Mouse (Mus musculus) colon, adult 2 months (tissue): Measurements from ENCODE around the gene Olfr1216. TPM values are rescaled to one million over a fixed set of nuclear protein-coding genes. Genes with fewer than 3 reads are reported as not detected.

Experiments
- polyA plus RNA-seq: library from polyadenylated mRNA; depleted of rRNA; stranded (reverse); fragments of >200 nt; gene quantifications from 2 replicates; pipeline ENCODE4 v1.2.3, GENCODE M21; 2012; rRNA removed

Olfr1216 gene
- not detected in 2 replicates for polyA plus RNA-seq

GRCm38 (mm10) chr2:89018240-89018639 is at the start of gene Olfr1216:
TSS of gene Olfr1216 (minus strand) at chr2:89018340.

GRCm38 (mm10) chr2:89061087-89061486 is 42.9 kb upstream of the Olfr1216 start, which contains the start of gene Olfr1218:
TSS of gene Olfr1218 (minus strand) at chr2:89061187.

GRCm38 (mm10) chr2:89031965-89032364 is 13.8 kb upstream of the Olfr1216 start, which contains the start of gene Olfr1217:
TSS of gene Olfr1217 (minus strand) at chr2:89032065.

GRCm38 (mm10) chr2:89006873-89007272 is 11.3 kb downstream of the Olfr1216 start, which contains the start of gene Olfr1215:
TSS of gene Olfr1215 (minus strand) at chr2:89006973.

GRCm38 (mm10) chr2:88992553-88992952 is 25.6 kb downstream of the Olfr1216 start, which contains the start of gene Olfr1214:
TSS of gene Olfr1214 (minus strand) at chr2:88992653.

GRCm38 (mm10) chr2:88980181-88980580 is 38.0 kb downstream of the Olfr1216 start, which contains the start of gene Gm13762:
TSS of gene Gm13762 (minus strand) at chr2:88980281.

Other genes with a start within 250 kb of the Olfr1216 start
- gene Olfr1200, start 247.9 kb downstream of the Olfr1216 start, polyA plus RNA-seq, result not detected in 2 replicates
- gene Olfr1201, start 225.3 kb downstream of the Olfr1216 start, polyA plus RNA-seq, result not detected in 2 replicates
- gene Olfr1202, start 203.8 kb downstream of the Olfr1216 start, polyA plus RNA-seq, result not detected in 2 replicates
- not detected in 2 replicates for gene Olfr1205, start 188.6 kb downstream of the Olfr1216 start, polyA plus RNA-seq
- not detected in 2 replicates for gene Olfr1204, start 169.0 kb downstream of the Olfr1216 start, polyA plus RNA-seq
- gene Olfr1206, start 155.1 kb downstream of the Olfr1216 start, polyA plus RNA-seq, result not detected in 2 replicates
- not detected in 2 replicates for gene Olfr1208, start 116.0 kb downstream of the Olfr1216 start, polyA plus RNA-seq
- gene Olfr1209, start 103.2 kb downstream of the Olfr1216 start, polyA plus RNA-seq, result not detected in 2 replicates
- not detected in 2 replicates for gene Olfr1211, start 80.2 kb downstream of the Olfr1216 start, polyA plus RNA-seq
- not detected in 2 replicates for gene Olfr1212, start 64.4 kb downstream of the Olfr1216 start, polyA plus RNA-seq
- not detected in 2 replicates for gene Gm13762, start 38.1 kb downstream of the Olfr1216 start, polyA plus RNA-seq
- gene Olfr1214, start 25.7 kb downstream of the Olfr1216 start, polyA plus RNA-seq, result not detected in 2 replicates
- gene Olfr1215, start 11.4 kb downstream of the Olfr1216 start, polyA plus RNA-seq, result not detected in 2 replicates
- gene Olfr1217, start 13.7 kb upstream of the Olfr1216 start, polyA plus RNA-seq, result not detected in 2 replicates
- gene Olfr1218, start 42.8 kb upstream of the Olfr1216 start, polyA plus RNA-seq, result not detected in 2 replicates
- not detected in 2 replicates for gene Olfr1219, start 65.2 kb upstream of the Olfr1216 start, polyA plus RNA-seq
- gene Olfr1220, start 88.5 kb upstream of the Olfr1216 start, polyA plus RNA-seq, result not detected in 2 replicates
- gene Olfr1221, start 98.9 kb upstream of the Olfr1216 start, polyA plus RNA-seq, result not detected in 2 replicates
- not detected in 2 replicates for gene Olfr1222, start 114.7 kb upstream of the Olfr1216 start, polyA plus RNA-seq
- gene Olfr1223, start 133.2 kb upstream of the Olfr1216 start, polyA plus RNA-seq, result not detected in 2 replicates
- gene Olfr1224-ps1, start 145.8 kb upstream of the Olfr1216 start, polyA plus RNA-seq, result not detected in 2 replicates
- not detected in 2 replicates for gene Olfr1225, start 156.3 kb upstream of the Olfr1216 start, polyA plus RNA-seq
- gene Olfr1226, start 181.7 kb upstream of the Olfr1216 start, polyA plus RNA-seq, result not detected in 2 replicates
- gene Olfr1228, start 235.7 kb upstream of the Olfr1216 start, polyA plus RNA-seq, result not detected in 2 replicates